Mouse (Mus musculus) left cerebral cortex, postnatal 36 days (tissue): ENCODE results near the gene Cd24a. TPM values are rescaled to one million over a fixed set of nuclear protein-coding genes. Genes with fewer than 3 reads are reported as not detected.

ENCODE experiments used
- DNase-seq, 2 experiments: peaks; one replicate each; pipeline ENCODE4 v3.0.0; 2021 to 2022; ENCODE audit warnings: low spot score in 2 of 2, mixed read lengths in 1 of 2
- intact Hi-C: fragments of 180-260 bp; cut with DNase I; formaldehyde crosslinking; loops from one replicate; pipeline ENCODE4 v1.15.1; 2025
- total RNA-seq, 2 experiments: library from RNA; stranded (reverse); gene quantifications; 2 replicates each; pipeline ENCODE4 v1.2.3; 2021

Gene Cd24a
- total RNA-seq, 2 experiments from 2014 or later = 8.3 to 9.0 TPM

DNA sequence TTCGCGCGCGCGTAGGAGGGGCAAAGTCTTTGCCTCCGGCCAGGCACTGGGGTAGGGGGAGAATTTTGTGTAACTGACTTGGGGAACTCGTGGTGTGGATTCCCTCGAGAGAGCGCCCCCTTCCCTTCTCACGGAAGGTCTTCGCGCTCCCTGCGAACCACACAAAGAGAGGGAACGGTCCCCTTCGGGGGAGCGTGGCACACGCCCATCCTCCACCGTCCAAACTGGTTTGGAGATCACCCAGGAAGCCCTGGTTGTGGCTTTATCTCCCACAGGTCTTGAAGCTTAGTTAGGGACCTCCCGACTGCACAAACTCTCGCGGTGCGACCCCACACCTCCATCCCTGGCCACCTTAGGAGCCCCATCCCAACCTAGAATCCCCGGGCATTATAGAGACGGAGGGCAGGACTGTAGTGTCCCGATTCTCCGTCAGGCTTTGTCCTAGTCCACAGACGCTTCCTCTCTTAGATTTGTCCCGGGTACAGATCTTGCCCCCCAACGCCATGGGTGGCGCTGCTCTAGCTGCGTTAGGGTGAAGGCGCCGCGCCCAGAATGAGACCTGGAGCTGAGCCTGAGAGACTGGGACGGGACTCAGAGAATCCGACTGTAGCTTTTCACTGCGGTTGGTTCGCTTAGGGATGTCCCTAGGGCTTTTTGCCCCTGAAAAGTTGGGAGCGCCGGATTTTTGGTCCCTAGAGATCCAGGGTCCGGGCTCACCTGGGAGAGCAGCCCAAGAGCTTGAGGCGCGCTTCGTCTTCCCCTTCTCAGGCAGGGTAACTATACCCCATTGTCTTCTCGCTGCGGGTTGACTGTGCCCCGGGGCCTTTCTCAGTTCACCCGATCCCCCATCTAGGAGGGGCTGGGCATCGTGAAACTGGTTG lies 1.5 kb downstream of the Cd24a start:
- intact Hi-C loops = loop anchor here (10.0 kb wide), 1 partner anchor 145 kb away; no protein-coding TSS in a partner anchor
- no peak for DNase-seq

DNA sequence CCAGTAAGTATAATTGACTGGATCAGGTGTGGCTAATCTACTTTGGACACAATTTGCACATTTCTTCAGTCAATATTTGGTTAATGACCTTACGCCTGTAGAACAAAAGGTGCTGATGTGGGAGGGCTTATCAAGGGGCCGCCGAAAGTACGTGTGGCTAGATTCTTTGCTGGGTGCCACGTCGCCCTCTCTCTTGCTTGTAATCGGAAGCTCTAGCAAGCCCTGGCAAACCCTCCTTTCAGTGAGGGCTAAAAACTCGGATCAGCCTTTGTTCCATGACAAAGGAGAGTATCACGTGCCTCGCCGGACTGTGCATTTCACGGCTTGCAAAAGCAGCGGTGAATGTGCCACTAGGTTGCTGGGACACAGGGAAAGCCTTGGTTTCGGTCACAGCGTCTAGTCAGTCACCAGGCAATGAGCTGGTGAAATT lies 2.6 kb downstream of the Cd24a start:
- no peak for DNase-seq
- intact Hi-C loops = no loop called here

DNA sequence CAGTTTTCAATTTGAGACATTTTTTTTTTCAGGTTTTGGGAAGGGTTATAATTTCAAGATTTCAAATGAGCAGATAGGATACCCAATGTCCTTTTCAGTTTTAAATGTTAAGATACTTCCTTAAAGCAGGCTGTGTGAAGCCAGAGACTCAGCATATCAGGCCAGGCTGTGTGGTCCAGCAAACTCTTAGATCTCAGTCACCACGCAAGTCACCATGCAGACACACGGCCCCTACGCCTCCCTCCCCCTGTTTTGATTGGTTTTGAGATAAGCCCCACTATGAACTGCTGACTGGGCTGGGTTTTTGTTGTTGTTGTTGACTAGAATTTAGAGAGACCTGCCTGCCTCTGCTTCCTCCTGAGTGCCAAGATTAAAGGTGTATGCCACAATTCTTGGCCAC lies 3.2 kb downstream of the Cd24a start:
- no peak for DNase-seq
- intact Hi-C loops = no loop called here

DNA sequence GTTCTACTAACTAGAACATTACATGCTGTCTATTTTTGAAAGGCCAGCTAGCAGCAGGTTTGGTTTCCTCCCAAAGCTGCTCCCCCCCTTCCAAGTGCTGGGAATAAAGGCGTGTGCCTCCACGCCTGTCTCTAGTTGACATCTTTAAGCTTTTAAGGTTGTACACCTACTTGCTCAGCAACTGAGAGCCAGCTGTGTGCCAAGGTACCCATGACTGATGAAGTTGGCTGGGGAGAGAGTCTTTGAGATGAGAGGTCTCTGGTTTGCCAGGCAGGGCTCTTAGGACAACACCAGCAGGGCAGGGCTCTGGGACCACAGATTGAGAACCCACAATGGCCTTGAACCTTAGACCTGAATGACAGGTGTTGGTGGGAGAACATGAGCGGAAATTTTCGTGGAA lies 6.5 kb downstream of the Cd24a start:
- intact Hi-C loops = no loop called here
- no peak for DNase-seq

- intact Hi-C loops = no loop called here
Measured at GRCm38 (mm10) chr10:43588470-43589177, 10.5 kb downstream of the Cd24a start.

DNA sequence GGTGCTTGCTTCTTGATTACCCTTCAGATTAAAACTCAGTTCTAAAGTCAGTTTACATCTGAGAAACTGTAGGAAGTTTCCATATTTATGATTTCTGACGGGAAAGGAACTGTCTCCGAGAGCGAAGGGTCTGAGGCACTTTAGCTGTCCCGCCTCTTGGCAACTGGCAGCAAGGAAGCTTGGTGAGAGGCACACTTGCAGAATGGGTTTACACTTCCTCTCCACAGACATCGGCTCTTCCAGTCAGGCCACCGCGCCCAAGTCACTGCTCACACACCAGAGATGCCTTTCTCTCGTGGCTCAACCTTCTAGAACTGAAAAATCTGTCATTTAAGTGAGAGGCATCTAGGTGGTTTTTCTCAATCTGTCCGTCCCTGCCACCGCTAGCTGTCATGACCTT lies 13.4 kb downstream of the Cd24a start:
- DNase-seq = no peak
- intact Hi-C loops = no loop called here

More at GRCm38 (mm10) chr10:43588470-43589177, 10.5 kb downstream of the Cd24a start:
- no peak for DNase-seq

- intact Hi-C loops = no loop called here
- DNase-seq = no peak
Measured at GRCm38 (mm10) chr10:43593182-43593581, 15.1 kb downstream of the Cd24a start.

GRCm38 (mm10) chr10:43594187-43594586 lies 16.1 kb downstream of the Cd24a start:
- no peak for DNase-seq
- intact Hi-C loops = no loop called here

DNA sequence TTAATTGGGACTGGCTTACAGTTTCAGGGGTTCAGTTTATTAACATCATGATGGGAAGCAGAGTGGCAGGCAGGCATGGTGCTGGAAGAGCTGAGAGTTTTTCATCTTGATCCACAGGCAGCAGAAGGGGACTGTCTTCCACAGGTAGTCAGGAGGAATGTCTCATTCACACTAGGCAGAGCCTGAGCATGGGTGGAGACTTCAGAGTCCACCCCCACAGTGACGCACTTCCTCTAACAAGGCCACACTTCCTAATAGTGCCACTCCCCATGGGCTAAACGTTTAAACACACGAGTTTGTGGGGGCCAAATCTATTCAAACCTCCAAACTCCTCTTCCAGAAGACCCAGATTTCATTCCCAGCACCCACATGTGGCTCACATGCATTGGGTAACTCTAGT lies 16.8 kb downstream of the Cd24a start:
- intact Hi-C loops = no loop called here

DNA sequence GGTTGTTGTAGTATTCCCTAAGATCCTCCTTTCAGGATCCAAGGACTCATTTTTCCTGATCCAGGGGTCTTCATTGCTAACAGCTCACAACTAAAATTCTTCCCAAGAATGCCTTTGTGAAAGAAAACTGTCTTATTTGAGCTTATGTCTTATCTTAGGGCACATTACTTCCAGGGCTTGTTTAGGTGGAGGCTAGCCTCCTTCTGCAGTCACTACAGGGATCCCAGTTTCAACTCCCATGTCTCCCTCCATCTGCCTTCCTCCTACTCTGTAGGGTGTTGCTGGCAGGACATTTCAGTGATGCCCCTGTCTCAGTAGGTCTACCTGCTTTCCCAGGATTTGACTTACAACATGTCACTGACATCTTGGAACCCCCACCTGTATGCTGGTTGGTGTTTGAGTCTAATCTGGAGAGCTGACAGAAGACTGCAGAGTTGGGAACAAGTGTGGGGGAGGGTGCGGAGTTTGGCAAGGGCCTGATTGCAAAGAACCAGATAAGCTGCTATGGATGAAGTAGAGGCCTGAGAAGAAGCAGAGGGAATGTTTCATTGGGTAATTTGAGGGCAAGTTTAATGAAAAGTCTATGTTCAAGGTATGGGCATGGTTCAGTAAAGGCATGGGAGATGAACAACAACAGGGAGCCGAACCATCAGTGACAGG lies 20.1 kb downstream of the Cd24a start:
- intact Hi-C loops = no loop called here
- DNase-seq = no peak

More for the DNA sequence above, 16.8 kb downstream of the Cd24a start:
- DNase-seq = no peak

- intact Hi-C loops = no loop called here
- DNase-seq = no peak
Measured at GRCm38 (mm10) chr10:43601039-43601438, 23.0 kb downstream of the Cd24a start.

DNA sequence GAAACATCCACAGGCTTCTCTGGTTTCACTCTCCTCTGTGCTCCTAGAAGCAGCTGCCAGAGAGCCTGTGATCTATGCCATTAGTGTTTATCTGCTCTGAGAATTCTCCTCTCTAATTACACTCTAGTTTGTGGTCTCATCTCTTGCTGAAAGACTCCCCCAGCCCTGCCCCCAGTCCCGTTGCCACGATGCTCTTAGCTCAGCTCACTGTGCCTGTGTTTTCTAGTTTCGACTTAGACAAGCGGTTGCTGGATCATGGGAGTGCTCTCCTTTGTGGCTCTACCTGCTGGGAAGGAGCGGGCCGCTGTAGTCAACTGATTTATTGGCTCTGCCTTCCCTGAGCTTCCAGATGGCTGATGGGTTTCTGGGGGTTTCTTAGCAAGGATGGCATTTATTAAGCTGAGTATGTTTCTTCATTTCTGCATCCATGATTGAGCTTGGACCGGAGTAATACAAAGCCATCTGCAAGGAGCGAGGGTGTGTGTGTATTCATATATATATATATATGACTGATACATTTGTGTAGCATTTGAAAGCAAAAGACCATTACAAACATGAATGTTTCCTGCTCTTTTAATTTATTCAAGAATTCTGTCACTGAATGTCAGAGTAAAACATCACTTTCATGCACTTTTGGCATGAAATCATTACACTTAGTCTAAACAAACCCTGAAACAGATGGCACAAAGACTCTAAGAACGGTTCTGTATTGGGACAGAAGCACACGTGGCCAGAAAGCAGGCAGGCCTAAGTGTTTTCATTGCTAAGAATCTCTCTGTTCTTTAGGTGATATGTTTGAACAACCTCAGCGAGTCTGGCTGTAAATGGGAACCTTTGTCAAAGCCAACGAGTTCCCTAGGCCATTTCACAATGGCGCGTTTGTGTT lies 23.7 kb downstream of the Cd24a start:
- intact Hi-C loops = no loop called here
- DNase-seq = no peak

DNA sequence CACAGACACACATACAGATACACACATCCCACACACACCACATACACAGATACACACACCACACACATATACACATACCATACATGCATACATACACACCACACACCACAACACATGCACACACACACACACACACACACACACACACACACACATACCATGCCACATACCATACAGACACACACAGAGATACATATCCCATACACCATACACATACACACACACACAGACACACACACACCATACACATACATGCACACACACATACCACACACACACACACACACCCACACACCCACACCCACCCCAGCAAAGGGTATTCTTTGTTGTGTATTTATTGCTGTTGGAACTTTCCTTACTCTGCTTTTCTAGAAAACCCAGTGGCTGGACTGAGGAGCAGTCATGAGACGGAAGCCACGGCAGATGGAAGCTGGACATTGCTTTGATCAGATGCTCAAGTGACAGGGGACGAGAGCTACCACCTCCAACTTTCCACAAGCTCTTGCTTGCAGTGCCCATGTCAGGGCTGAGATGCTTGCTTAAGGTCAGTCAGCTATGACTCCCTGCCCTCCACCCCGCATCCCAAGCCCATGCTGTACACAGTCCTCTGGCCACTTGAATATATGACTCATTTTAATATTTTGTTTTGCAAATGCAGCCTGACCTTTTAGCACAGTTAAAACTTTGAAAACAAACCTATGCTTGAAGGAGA lies 26.0 kb downstream of the Cd24a start:
- intact Hi-C loops = no loop called here
- DNase-seq = no peak

DNA sequence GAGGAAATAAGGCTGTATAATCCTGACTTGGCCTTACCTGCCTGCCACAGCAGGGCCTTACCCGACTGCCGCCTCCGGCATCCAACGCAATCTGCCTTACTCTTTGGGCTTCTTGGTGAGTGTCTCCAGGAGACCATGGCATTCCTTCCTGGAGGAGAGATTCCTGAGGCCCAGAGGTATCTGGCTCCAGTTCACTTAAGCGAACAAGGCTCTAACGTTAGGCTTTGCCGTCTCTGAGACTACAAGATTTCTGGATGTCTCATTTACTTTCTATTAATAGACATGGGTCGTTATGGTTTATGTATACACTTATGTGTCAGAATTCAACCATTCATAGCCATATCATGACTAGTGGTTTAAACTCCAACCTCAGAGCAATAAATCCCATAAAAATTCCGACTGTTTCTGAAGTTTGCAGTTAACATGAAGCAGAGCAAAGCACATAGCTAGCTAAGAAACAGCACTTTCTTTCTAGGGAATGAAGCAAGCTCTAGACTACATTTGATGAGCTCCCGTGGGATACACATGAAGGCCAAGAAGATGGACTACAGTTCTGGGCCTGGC lies 26.7 kb downstream of the Cd24a start:
- DNase-seq = no peak
- intact Hi-C loops = no loop called here

DNA sequence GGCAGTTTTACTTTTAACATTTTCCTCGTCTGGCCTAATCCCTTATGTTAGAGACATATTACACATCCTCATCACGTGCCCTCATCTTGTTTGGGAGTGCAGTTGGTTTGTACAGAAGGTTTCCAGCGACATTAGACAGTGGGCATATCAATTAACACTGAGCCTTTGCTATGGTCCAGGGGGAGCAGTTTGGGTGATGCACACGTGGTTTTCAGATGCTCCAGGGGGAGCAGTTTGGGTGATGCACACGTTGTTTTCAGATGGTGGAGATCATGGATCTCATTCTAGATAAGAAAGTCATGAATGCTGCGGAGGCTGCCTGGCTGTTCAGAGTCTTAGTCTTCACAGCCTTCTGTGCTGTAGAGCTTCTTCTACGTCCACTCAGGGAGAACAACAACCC lies 27.8 kb downstream of the Cd24a start:
- intact Hi-C loops = no loop called here
- no peak for DNase-seq

DNA sequence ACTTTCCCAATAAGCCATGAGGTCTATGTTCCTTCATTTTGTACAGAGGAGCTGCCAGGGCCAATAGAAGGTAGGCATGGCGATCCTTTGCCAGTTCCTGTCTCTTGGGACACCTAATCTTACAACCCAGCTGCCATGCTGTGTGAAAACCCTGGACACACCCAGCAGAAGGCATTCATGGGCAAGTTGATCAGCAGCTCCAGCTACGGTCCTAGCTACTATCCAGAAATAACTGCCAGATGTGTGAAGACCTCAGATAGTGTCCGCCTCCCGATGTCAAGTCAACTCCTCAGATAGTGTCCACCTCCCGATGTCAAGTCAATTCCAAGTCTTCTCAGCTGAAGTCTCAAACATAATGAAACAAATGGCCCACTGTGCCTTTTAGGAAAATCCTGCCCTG lies 31.4 kb downstream of the Cd24a start:
- no peak for DNase-seq
- intact Hi-C loops = no loop called here

- no peak for DNase-seq
- intact Hi-C loops = no loop called here
Measured at GRCm38 (mm10) chr10:43609958-43610357, 31.9 kb downstream of the Cd24a start.

GRCm38 (mm10) chr10:43611081-43611480 lies 33.0 kb downstream of the Cd24a start:
- intact Hi-C loops = no loop called here

More at GRCm38 (mm10) chr10:43611081-43611480, 33.0 kb downstream of the Cd24a start:
- DNase-seq = no peak
